Mouse (Mus musculus) limb, embryonic 14.5 days (tissue): ENCODE data around the gene Serpinb6c. TPM values are rescaled to one million over a fixed set of nuclear protein-coding genes. Genes with fewer than 3 reads are reported as not detected.

Source experiments
- ATAC-seq: fragments of 200-750 bp; cut with Nextera tagmentation; 2 replicates; pipeline ENCODE4 v1.8.0; 2017; ENCODE audit warnings: low read depth, moderate number of reproducible peaks, moderate TSS enrichment; ENCODE audit not compliant: low FRiP score
- DNase-seq: peaks from one replicate; pipeline ENCODE4 v3.0.0-alpha.2; 2015; ENCODE audit warnings: low spot score
- H3K27ac ChIP-seq: fragments of 300-500 bp; sonication (generic); replicated peaks from 2 replicates; pipeline ENCODE4 v1.5.1; 2014; ENCODE audit warnings: low read depth, mild to moderate bottlenecking, low read length, moderate library complexity, mixed read lengths
- H3K27me3 ChIP-seq: fragments of 300-500 bp; sonication (generic); 2 replicates; pipeline ENCODE4 v1.6.1; 2014; ENCODE audit warnings: low read length, mixed read lengths; ENCODE audit not compliant: control insufficient read depth, insufficient read depth
- H3K36me3 ChIP-seq: fragments of 300-500 bp; sonication (generic); 2 replicates; pipeline ENCODE4 v1.6.1; 2014; ENCODE audit warnings: mild to moderate bottlenecking, low read length, moderate library complexity, mixed read lengths; ENCODE audit not compliant: control insufficient read depth, insufficient read depth
- H3K4me1 ChIP-seq: fragments of 300-500 bp; sonication (generic); 2 replicates; pipeline ENCODE4 v1.6.1; 2014; ENCODE audit warnings: antibody characterized with exemption, low read length, mixed read lengths; ENCODE audit not compliant: control insufficient read depth, insufficient read depth
- H3K4me2 ChIP-seq: fragments of 300-500 bp; sonication (generic); replicated peaks from 2 replicates; pipeline ENCODE4 v1.6.1; 2014; ENCODE audit warnings: low read depth, mild to moderate bottlenecking, low read length, moderate library complexity; ENCODE audit not compliant: severe bottlenecking
- H3K4me3 ChIP-seq: fragments of 300-500 bp; sonication (generic); replicated peaks from 2 replicates; pipeline ENCODE4 v1.5.1; 2014; ENCODE audit warnings: low read length
- H3K9ac ChIP-seq: fragments of 300-500 bp; sonication (generic); 2 replicates; pipeline ENCODE4 v1.6.1; 2014; ENCODE audit warnings: mild to moderate bottlenecking, low read depth, low read length, moderate library complexity; ENCODE audit not compliant: severe bottlenecking
- H3K9me3 ChIP-seq: fragments of 300-500 bp; sonication (generic); 2 replicates; pipeline ENCODE4 v1.6.1; 2016; ENCODE audit warnings: low read length; ENCODE audit not compliant: control insufficient read depth
- POLR2A ChIP-seq: fragments of 200-500 bp; IDR thresholded peaks from 2 replicates; pipeline ENCODE4 v1.8.0; 2012; ENCODE audit warnings: inconsistent platforms, mild to moderate bottlenecking, moderate library complexity, borderline replicate concordance; ENCODE audit not compliant: insufficient read depth, insufficient read length; ENCODE audit errors: extremely low read depth
- WGBS: fragments of 180-500 bp; shearing (Covaris S2); extraction: QIAGEN DNeasy Blood & Tissue Kit; methylation state at CpG from one replicate; pipeline ENCODE4 v1.1.7; 2014; 5-methylcytosine and 5-hydroxymethylcytosine counted together
- polyA plus RNA-seq, 2 experiments: library from polyadenylated mRNA; depleted of rRNA in 1 of 2; stranded (reverse) in 1 of 2; unstranded in 1 of 2; fragments of >200 nt; fragmentation: Nextera tagmentation in 1 of 2; extraction: Ambion mirVana in 1 of 2; gene quantifications; 2 replicates each; pipeline versions ENCODE4 v1.2.1 to v1.2.3; 2012 to 2014

Gene Serpinb6c
- polyA plus RNA-seq (2012; rRNA removed) (0.25 and 0.27 TPM in 2 replicates), polyA plus RNA-seq (2014; fragmentation: Nextera tagmentation; extraction: Ambion mirVana) (0.54 and 0.80 TPM in 2 replicates)

DNA sequence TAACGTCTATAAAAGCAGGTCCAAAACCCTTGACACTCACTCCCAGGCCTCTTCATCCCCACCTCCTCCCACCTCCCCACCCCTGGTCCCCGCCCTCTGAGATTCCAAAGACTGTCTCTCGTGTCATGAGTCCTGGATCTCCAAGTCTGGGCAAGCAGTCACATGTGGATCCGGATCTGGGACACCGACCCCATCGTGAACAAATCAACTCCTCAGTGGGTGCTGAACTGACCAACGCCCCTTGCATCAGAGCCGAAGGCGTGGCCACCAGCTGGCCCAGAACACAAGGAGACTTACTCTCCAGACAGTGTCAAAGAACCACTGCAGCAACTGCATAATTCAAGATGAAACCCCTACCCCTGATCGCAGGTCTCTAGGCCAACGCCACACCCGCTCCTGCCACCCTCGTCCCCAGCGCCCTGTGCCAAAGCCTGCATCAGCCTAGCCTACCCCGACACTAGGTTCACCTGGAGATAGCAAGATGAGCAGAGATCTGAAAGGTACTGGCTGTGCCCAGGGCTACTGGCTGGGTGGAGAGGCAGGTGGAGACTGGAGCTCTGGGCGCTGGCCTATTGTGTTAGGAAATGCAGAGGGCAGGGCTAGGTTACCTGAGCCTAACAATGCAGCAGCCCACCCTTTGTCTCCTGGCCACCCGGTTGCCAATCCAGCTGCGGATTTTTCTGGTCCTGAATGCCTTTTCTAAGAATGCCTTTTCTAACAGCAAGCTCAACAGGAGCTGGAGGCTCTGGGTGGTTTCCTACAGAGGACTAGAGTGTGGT lies at the start of gene Serpinb6c:
Serpinb6c (minus strand) TSS at position 533 of the 779 bp plus-strand sequence.
- Histone ChIP-seq H3K4me1 (no peaks in the 10 kb centered on the region), H3K4me3 (no peak within 1 kb of the TSS), H3K27me3 (no peaks in the 10 kb centered on the region), H3K36me3 (no peaks in the 10 kb centered on the region), H3K9me3 (no peaks in the 10 kb centered on the region), H3K27ac (no peak within 1 kb of the TSS), H3K9ac (no peak within 1 kb of the TSS), H3K4me2 (no peak within 1 kb of the TSS)
- no peak for TF ChIP-seq POLR2A
- WGBS, result 75% methylated on average over 18 of the region's 18 CpGs
- ATAC-seq (no peak), DNase-seq (no peak)

DNA sequence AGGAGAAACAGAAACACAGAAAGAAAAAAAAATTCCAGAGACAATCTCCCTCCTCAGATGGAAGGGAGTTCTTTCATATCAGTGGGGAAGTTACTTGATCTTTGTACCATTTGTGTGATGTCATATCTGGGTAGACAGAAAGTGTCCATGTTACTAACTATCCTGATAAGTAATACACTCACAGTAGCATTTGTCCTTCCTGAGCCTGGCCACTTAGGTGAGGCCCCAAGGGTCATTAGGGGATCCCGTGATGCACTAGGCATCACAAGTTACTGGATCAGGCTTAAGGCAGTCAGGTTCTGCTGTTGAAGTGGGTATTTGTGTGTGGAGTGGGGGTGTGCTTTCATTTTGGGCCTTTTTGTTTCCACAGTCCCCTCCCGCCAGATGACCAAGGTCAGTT lies 47.4 kb upstream of the Serpinb6c start:
- WGBS, result 68% methylated on average over 2 of the region's 2 CpGs
- DNase-seq (no peak), ATAC-seq (no peak)
- Histone ChIP-seq H3K9me3 (no peaks in the 10 kb centered on the region), H3K4me3 (no peak overlapping the region), H3K4me1 (no peaks in the 10 kb centered on the region), H3K4me2 (no peak overlapping the region), H3K27ac (no peak overlapping the region), H3K9ac (no peak overlapping the region), H3K36me3 (no peaks in the 10 kb centered on the region), H3K27me3 (no peaks in the 10 kb centered on the region)
- TF ChIP-seq POLR2A, result no peak

DNA sequence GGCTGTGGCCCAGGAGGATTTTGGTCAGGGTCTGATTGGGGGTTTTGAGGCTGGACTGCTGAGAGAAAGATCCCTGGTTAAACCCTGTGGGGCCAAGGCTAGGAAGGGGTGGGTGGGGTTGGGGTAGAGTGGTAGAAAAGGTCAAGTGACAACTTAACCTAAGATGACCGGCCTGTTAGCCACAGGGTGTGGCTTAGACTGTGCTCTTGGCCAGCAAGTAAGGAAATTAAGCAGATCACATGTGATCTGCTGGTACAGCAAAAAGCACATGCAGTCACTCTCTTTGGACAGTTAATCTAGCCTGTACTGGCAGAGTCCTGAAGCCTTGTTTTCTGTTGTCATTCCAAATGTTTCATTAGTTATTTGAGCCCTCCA lies 46.6 kb upstream of the Serpinb6c start:
- TF ChIP-seq POLR2A, result no peak
- 84% methylated on average over 1 of the region's 1 CpGs for WGBS
- Histone ChIP-seq H3K4me1 (no peaks in the 10 kb centered on the region), H3K36me3 (no peaks in the 10 kb centered on the region), H3K4me2 (no peak overlapping the region), H3K27me3 (no peaks in the 10 kb centered on the region), H3K9me3 (no peaks in the 10 kb centered on the region), H3K27ac (no peak overlapping the region), H3K4me3 (no peak overlapping the region), H3K9ac (no peak overlapping the region)
- DNase-seq (no peak), ATAC-seq (no peak)

DNA sequence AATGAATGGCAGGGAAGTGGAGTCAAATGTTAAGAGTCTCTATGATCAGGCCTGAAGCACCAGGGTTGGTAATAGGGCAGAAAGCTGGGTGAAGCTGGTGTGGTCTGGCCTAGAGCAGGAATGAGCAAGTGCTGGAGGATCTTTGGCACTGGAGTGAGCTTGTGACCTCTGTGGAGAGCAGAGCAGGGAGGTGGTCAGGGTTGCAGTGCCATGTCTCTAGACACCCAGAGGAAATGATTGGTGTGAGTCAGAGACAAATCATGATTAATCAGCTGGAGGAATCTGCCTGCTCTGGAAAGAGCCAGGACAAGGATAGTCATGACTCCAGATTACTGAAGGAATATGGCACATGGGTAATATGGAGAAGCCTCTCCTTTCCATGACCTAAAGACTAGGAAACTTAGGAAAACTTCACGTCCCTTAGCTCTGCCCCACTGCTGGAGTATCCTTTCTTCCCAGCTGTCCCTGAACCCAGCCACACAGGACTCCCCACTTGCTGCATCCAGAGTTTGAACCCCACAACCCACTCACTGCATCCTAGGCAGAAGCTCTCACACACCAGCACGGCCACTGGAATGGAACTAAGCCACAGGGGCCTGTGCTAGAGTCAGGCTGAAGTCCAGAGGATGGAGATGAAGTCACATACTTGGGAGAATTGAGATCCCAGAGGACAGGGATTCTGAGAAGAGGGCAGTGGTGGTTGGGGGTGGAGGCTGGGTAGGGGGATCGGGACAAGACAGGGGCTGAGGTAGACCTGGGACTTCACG lies 46.0 kb upstream of the Serpinb6c start:
- no peak overlapping the region for H3K9ac ChIP-seq
- no peaks in the 10 kb centered on the region for H3K27me3 ChIP-seq
- TF ChIP-seq POLR2A, result no peak
- DNase-seq (no peak), ATAC-seq (no peak)
- H3K36me3 ChIP-seq, result no peaks in the 10 kb centered on the region
- H3K9me3 ChIP-seq, result no peaks in the 10 kb centered on the region
- H3K27ac ChIP-seq, result no peak overlapping the region
- H3K4me3 ChIP-seq, result no peak overlapping the region
- no peak overlapping the region for H3K4me2 ChIP-seq
- no peaks in the 10 kb centered on the region for H3K4me1 ChIP-seq
- 85% methylated on average over 4 of the region's 4 CpGs for whole genome bisulfite sequencing

DNA sequence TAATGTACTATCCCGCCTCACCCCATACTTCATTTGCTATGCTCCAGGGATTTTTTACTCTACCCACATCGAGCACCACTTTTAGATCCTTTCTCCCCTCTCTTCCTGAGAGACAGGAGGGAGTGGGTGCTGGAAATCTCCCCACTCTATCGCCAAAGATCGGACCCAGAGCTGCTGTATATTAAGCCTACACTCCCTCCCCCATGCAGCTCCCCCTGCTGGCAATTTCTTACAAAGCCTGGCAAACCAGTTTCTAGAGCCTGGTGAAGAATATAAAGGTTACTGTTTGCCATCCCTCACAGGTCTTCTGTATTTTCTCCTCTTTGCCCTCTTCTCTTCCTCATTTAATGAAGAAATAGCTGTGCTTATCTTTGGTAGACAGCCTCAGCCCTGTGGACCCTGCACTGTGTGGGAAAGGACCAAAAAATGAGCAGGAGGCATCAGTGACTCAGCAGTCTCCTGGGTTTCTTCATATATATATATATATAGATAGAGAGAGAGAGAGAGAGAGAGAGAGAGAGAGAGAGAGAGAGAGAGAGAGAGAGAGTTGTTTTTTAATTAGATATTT lies 36.8 kb upstream of the Serpinb6c start:
- H3K9ac ChIP-seq, result no peak overlapping the region
- whole genome bisulfite sequencing, result 41% methylated on average over 4 of the region's 4 CpGs
- no peak for TF ChIP-seq POLR2A
- no peak overlapping the region for H3K27ac ChIP-seq
- no peaks in the 10 kb centered on the region for H3K27me3 ChIP-seq
- no peaks in the 10 kb centered on the region for H3K9me3 ChIP-seq
- H3K36me3 ChIP-seq, result no peaks in the 10 kb centered on the region
- no peak for DNase-seq
- H3K4me3 ChIP-seq, result no peak overlapping the region
- no peaks in the 10 kb centered on the region for H3K4me1 ChIP-seq
- no peak overlapping the region for H3K4me2 ChIP-seq
- ATAC-seq, result no peak
